Mouse (Mus musculus) lung, postnatal 0 days (tissue): Measurements from ENCODE around the gene March6. TPM values are rescaled to one million over a fixed set of nuclear protein-coding genes. Genes with fewer than 3 reads are reported as not detected.

Source experiments
- ATAC-seq: fragments of 200-750 bp; cut with Nextera tagmentation; 2 replicates; pipeline ENCODE4 v1.8.0; 2017; ENCODE audit warnings: moderate library complexity
- DNase-seq: peaks from one replicate; pipeline ENCODE4 v3.0.0-alpha.2; 2016; ENCODE audit warnings: low spot score
- H3K27ac ChIP-seq: fragments of 300-500 bp; sonication (generic); 2 replicates; pipeline ENCODE4 v1.5.1; 2014; ENCODE audit warnings: antibody characterized with exemption, mild to moderate bottlenecking, low read length, mixed read lengths
- H3K27me3 ChIP-seq: fragments of 300-500 bp; sonication (generic); replicated peaks from 2 replicates; pipeline ENCODE4 v1.6.1; 2014; ENCODE audit warnings: low read length, mixed read lengths; ENCODE audit not compliant: insufficient read depth
- H3K36me3 ChIP-seq: fragments of 300-500 bp; sonication (generic); 2 replicates; pipeline ENCODE4 v1.6.1; 2014; ENCODE audit warnings: low read length, mixed read lengths; ENCODE audit not compliant: insufficient read depth
- H3K4me1 ChIP-seq: fragments of 300-500 bp; sonication (generic); 2 replicates; pipeline ENCODE4 v1.6.1; 2014; ENCODE audit warnings: antibody characterized with exemption, low read depth, low read length, mixed read lengths; ENCODE audit not compliant: insufficient read depth
- H3K4me2 ChIP-seq: fragments of 300-500 bp; sonication (generic); replicated peaks from 2 replicates; pipeline ENCODE4 v1.6.1; 2014; ENCODE audit warnings: low read depth, mild to moderate bottlenecking, low read length, moderate library complexity, mixed read lengths
- H3K4me3 ChIP-seq: fragments of 300-500 bp; sonication (generic); 2 replicates; pipeline ENCODE4 v1.5.1; 2014; ENCODE audit warnings: low read depth, low read length
- H3K9ac ChIP-seq: fragments of 300-500 bp; sonication (generic); replicated peaks from 2 replicates; pipeline ENCODE4 v1.6.1; 2014; ENCODE audit warnings: low read depth, mild to moderate bottlenecking
- H3K9me3 ChIP-seq: fragments of 300-500 bp; sonication (generic); 2 replicates; pipeline ENCODE4 v1.6.1; 2016; ENCODE audit warnings: low read length, mixed read lengths
- CTCF ChIP-seq: IDR thresholded peaks from 2 replicates; pipeline ENCODE4 v1.5.1; 2016; ENCODE audit warnings: antibody characterized with exemption, mild to moderate bottlenecking
- EP300 ChIP-seq: IDR thresholded peaks from 2 replicates; pipeline ENCODE4 v1.6.1; 2016; ENCODE audit warnings: antibody characterized with exemption, mild to moderate bottlenecking, control low read depth
- WGBS: fragments of 180-500 bp; shearing (Covaris S2); extraction: QIAGEN DNeasy Blood & Tissue Kit; methylation state at CpG from one replicate; pipeline ENCODE4 v1.1.7; 2014; 5-methylcytosine and 5-hydroxymethylcytosine counted together
- polyA plus RNA-seq: library from polyadenylated mRNA; unstranded; fragments of >200 nt; fragmentation: Nextera tagmentation; extraction: Ambion mirVana; gene quantifications from 2 replicates; pipeline ENCODE4 v1.2.1, GENCODE M21; 2015

Gene March6
- polyA plus RNA-seq, 1 experiment from 2014 or later, result 18.3 TPM

DNA sequence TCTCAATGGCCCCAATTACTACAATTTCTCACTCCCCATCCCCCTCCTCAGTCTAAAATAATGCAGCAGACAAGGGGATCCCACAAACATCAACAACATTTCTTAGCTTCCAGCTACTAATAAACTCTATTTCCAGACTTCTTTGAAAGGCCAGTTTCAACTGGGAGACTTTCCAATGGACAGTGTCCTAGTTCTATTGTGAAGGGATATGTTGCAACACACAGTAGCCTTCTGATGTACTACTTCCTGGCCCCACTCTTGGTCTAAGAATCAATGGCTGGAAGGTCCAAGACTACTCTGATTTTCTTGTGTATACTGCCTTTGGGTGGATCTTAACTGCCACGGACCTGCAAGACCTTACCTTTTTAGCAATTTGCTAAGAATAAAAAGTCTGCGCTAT lies 65.0 kb downstream of the March6 start:
- TF ChIP-seq CTCF (no peak), EP300 (no peak)
- peaks cover 31% of the 10 kb centered on the region for H3K36me3 ChIP-seq
- no peaks in the 10 kb centered on the region for H3K4me1 ChIP-seq
- 87% methylated on average over 2 of the region's 2 CpGs for WGBS
- H3K9ac ChIP-seq, result no peak overlapping the region
- no peaks in the 10 kb centered on the region for H3K27me3 ChIP-seq
- no peak; the same call in 1 of the 2 replicates for ATAC-seq
- H3K27ac ChIP-seq, result no peak overlapping the region
- H3K9me3 ChIP-seq, result no peaks in the 10 kb centered on the region
- DNase-seq, result peak; percentile 31
- H3K4me2 ChIP-seq, result no peak overlapping the region
- no peak overlapping the region for H3K4me3 ChIP-seq

DNA sequence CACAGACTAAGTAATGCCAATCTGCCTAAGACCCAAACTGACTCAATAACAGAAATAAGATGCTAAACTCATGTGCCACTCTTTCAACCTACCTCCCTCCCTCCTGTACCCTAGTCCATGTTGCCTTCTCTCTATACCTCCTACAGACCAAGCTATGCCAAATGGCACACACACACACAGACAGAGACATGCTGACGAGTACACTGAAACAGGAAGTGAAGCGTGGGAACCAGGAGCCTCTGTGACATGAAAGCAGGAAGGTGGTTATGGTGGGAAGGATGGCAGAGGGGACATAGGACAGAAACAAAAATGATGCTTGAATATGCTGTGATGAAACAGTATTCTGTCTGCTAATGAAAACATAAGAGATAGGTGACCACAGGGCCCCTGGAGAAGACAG lies 70.3 kb downstream of the March6 start:
- no peak for DNase-seq
- 79% methylated on average over 2 of the region's 2 CpGs for WGBS
- Histone ChIP-seq H3K27ac (no peak overlapping the region), H3K4me1 (no peaks in the 10 kb centered on the region), H3K36me3 (peaks cover 40% of the 10 kb centered on the region), H3K27me3 (no peaks in the 10 kb centered on the region), H3K9ac (no peak overlapping the region), H3K9me3 (no peaks in the 10 kb centered on the region), H3K4me2 (no peak overlapping the region), H3K4me3 (no peak overlapping the region)
- TF ChIP-seq EP300 (no peak), CTCF (no peak)
- ATAC-seq, result no peak

DNA sequence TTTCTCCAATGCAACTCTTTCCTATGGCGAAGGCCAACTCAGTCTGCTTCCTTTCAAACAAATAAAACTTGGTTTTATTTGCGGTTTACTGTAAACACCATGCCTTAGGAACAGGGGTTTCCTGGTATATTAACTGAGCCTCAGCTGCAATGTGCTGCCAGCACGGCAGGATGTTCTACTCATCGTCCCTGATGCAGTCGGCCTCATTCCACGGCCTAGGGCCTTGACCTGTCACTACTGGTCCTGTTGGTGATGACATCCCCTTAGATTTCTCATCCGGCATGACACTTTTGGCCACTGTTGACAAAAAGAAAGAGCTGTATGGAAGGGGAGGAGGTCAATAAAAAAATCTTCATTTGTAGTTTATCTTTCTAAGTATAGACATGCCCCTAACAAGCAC lies 72.8 kb downstream of the March6 start:
- 68% methylated on average over 7 of the region's 7 CpGs for WGBS
- no peak for DNase-seq
- H3K4me3 ChIP-seq, result no peak overlapping the region
- no peaks in the 10 kb centered on the region for H3K9me3 ChIP-seq
- no peak overlapping the region for H3K4me2 ChIP-seq
- peaks cover 32% of the 10 kb centered on the region for H3K36me3 ChIP-seq
- H3K4me1 ChIP-seq, result no peaks in the 10 kb centered on the region
- H3K27me3 ChIP-seq, result no peaks in the 10 kb centered on the region
- no peak for ATAC-seq
- H3K9ac ChIP-seq, result no peak overlapping the region
- TF ChIP-seq CTCF (no peak), EP300 (no peak)
- no peak overlapping the region for H3K27ac ChIP-seq

DNA sequence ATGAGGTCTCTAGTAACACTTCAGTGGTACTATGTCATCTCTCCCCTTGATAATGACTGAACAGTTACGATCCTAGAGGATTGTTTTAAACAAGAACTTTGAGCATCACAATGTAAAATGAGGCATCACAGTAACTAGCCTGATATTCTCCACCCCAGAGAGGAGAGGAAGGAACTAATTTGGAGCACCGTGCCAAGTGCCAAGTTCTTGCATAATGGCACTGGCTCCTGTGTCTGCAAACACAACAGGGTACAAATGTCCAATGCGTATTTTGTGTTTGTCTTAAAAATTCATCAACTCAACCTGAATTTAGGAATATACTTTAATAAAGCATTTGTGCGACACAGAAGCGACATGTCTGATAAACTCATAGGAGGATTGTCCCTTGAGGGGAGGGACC lies 74.5 kb downstream of the March6 start:
- TF ChIP-seq CTCF, result no peak
- TF ChIP-seq EP300, result no peak
- ATAC-seq (no peak), DNase-seq (peak; percentile 53)
- Histone ChIP-seq H3K9me3 (no peaks in the 10 kb centered on the region), H3K4me2 (no peak overlapping the region), H3K36me3 (peaks cover 30% of the 10 kb centered on the region), H3K27me3 (no peaks in the 10 kb centered on the region), H3K4me1 (no peaks in the 10 kb centered on the region), H3K27ac (no peak overlapping the region), H3K4me3 (no peak overlapping the region), H3K9ac (no peak overlapping the region)
- WGBS, result 63% methylated on average over 5 of the region's 5 CpGs

DNA sequence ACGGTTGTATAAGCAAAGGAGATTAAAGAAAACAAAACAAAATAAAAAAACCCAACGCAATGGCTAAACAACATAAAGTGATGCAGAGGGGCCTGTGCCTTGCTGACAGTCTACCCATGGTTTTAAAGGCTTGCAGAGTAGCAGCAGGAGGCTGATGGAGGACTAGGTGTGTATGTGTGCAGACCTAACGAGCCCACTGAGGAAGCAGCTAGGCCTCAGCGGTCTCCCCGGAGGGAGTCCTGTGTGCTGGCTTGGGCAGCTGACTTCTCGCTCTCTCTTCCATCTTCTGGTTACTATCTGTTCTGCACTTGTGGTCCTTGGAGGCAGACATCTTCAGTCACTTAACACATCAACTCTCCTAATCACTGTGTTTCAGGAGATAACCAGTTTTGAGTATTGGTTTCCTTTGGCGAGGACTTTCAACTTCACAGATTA lies 76.0 kb downstream of the March6 start:
- peaks cover 16% of the 10 kb centered on the region for H3K36me3 ChIP-seq
- WGBS, result 66% methylated on average over 7 of the region's 7 CpGs
- no peak overlapping the region for H3K9ac ChIP-seq
- no peaks in the 10 kb centered on the region for H3K4me1 ChIP-seq
- no peak for DNase-seq
- H3K9me3 ChIP-seq, result no peaks in the 10 kb centered on the region
- peak overlapping the region; percentile 2; the same call in 1 of the 2 replicates for H3K27ac ChIP-seq
- TF ChIP-seq CTCF (no peak), EP300 (no peak)
- no peak overlapping the region for H3K4me3 ChIP-seq
- H3K4me2 ChIP-seq, result no peak overlapping the region
- ATAC-seq, result no peak
- H3K27me3 ChIP-seq, result no peaks in the 10 kb centered on the region

DNA sequence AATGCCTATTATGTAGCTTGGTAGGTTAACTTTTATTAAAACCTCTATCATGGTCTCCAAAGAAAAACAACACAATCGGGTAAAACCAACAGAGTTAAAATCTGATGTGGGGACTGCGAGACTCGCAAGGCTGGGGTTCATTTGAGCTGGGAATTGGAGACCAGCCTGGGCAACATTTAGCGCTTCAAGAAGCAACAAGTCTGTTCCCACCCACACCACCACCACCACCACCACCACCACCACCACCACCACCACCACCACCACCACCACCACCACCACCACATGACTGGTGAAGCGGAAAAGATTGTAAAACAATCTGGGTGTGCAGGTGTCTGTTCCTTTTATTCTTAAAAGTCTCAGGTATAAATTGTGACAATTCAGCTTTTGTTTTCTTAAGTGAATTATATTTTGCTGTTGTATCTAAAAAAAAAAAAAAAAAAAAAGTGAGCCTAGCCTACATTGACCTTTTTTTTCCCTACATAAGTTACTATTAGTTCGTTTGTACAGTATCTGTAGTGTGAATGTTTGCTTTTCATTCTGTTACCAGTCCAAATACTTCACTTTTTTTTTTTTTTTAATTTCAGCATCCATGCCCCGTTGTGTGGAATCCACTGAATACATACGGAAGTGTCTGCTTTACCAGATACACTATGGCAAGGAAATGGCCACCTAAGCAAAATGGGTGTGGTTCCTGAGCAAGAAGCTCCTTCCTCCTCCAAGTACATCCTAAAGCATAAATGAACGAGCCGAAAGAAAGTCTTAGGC lies 76.6 kb downstream of the March6 start:
- Histone ChIP-seq H3K36me3 (peaks cover 11% of the 10 kb centered on the region), H3K4me3 (peak overlapping the region; percentile 60), H3K27me3 (no peaks in the 10 kb centered on the region), H3K4me2 (peak overlapping the region; percentile 79), H3K4me1 (no peaks in the 10 kb centered on the region), H3K9ac (peak overlapping the region; percentile 53), H3K27ac (peak overlapping the region; percentile 83), H3K9me3 (no peaks in the 10 kb centered on the region)
- DNase-seq (peak; percentile 24), ATAC-seq (no peak)
- 38% methylated on average over 10 of the region's 10 CpGs for WGBS
- TF ChIP-seq EP300 (no peak), CTCF (no peak)
